Mouse (Mus musculus) heart, postnatal 0 days (tissue): ENCODE measurements at regions not wholly inside any gene's neighbourhood (a gene's known extent, or its start where the extent isn't known, plus 50 kb on each side); places are given as distances from the start of the nearest gene placed in this dataset.

Source experiments
- CTCF ChIP-seq: IDR thresholded peaks from 2 replicates; pipeline ENCODE4 v1.5.1; 2016; ENCODE audit warnings: antibody characterized with exemption, control low read depth, low read depth
- EP300 ChIP-seq: IDR thresholded peaks from 2 replicates; pipeline ENCODE4 v1.6.1; 2016; ENCODE audit warnings: antibody characterized with exemption, low read depth

- TF ChIP-seq EP300 (no peak), CTCF (no peak)
Observed at GRCm38 (mm10) chr6:49641256-49641655, 181.3 kb upstream of the Npy start.
